Mouse (Mus musculus): Measurements from ENCODE around the gene Tspan9.

GRCm38 (mm10) chr6:128070072-128070872, 73.1 kb downstream of the Tspan9 start:
- TF ChIP-seq HCFC1 (IDR thresholded peaks at IDR 0.05; ENCODE audit: borderline replicate concordance, insufficient read depth, low read length): no peak
- TF ChIP-seq CHD2 (IDR thresholded peaks at IDR 0.05; ENCODE audit: low read depth, low read length): no peak
- no peak for TF ChIP-seq MAFK (IDR thresholded peaks at IDR 0.05; ENCODE audit: insufficient read depth, low read depth, low read length)
